Mouse (Mus musculus) monocyte, adult 5-6 weeks (primary cell): ENCODE measurements around the gene Trem3. TPM values are rescaled to one million over a fixed set of nuclear protein-coding genes. Genes with fewer than 3 reads are reported as not detected.
A peak's percentile ranks its signal among the peaks of the same experiment; 100 is the strongest.

Experiments used
- ATAC-seq: fragments of 153-309, 156-312 bp; replicated peaks from 2 replicates; pipeline ENCODE4 v1.8.0; 2017; ENCODE audit warnings: mild to moderate bottlenecking; ENCODE audit not compliant: low TSS enrichment, insufficient number of reproducible peaks, severe bottlenecking, poor library complexity, low FRiP score
- total RNA-seq: library from RNA; stranded (forward); fragments of 200-1000, 200-491, 200-594 nt; gene quantifications from 3 replicates; pipeline ENCODE4 v1.2.3, GENCODE M21; 2017

The Trem3 gene
- 69.2 to 181 TPM (median 173 TPM) in 3 replicates for total RNA-seq

- ATAC-seq: peak; percentile 83
Observed at GRCm38 (mm10) chr17:48247221-48247928, at the start of gene Trem3. Gene Trem3 (plus strand): TSS chr17:48247777.

DNA sequence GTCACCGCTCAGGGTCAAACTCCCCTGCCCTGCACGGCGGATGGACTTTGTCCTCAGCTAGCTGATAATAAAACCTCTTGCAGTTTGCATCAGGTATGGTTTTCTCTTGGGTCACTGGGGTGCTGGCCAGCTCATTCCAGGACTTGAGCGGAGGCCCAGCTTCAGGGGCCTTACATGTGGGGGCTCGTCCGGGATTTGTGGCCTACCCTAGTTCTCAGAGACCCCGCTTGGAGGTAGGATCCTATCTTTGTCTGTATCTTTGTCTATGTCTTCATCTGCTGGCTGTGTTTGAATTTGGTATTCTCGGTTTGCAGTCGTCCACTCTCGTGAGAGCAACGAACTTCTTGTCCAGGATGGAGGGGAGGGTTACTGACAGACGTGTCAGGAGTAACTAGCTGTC is 44.5 kb upstream of the Trem3 start:
- no peak for ATAC-seq

- ATAC-seq: no peak
Observed at GRCm38 (mm10) chr17:48212596-48212995, 35.0 kb upstream of the Trem3 start.

GRCm38 (mm10) chr17:48213511-48213910 is 34.1 kb upstream of the Trem3 start:
- ATAC-seq: no peak

DNA sequence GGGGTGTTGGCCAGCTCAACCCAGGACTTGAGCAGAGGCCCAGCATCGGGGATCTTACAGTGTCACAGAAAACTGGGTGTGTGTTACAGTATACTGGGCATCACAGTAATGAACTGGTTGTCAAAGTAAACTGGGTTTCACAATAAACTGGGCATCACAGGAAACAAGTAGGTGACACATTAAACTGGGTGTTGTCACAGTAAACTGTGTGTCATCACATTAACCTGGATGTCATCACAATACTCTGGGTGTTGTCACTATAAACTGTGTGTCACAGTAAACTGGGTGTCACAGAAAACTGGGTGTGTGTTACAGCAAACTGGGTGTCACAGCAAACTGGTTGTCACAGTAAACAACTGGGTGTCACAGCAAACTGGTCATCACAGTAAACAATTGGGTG is 32.1 kb upstream of the Trem3 start:
- ATAC-seq: no peak

- ATAC-seq: peak; percentile 52
Observed at GRCm38 (mm10) chr17:48230680-48231079, 16.9 kb upstream of the Trem3 start.

DNA sequence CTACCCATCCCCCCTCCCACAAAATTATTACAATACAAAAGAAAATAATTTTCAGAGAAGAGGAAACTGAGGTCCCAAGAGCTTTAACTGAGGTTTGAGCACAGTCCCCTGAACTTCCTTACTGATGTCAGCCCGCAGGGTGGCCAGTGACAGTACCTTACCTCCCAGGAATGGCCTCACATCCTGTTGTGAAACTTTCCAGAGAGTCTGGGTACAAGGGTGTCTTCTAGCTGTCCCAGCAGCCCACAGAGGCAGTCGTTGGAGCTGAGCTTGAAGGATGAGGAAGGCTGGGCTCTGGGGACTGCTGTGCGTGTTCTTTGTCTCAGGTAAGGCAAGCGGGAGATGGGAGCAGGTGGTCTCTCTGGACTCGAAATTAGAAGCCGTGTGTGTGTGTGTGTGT is 15.1 kb upstream of the Trem3 start, which contains the start of gene Trem1:
TSS of gene Trem1 (plus strand) at position 251 of the 400 bp plus-strand sequence.
- peak; percentile 76 for ATAC-seq

GRCm38 (mm10) chr17:48233789-48234188 is 13.8 kb upstream of the Trem3 start:
- ATAC-seq: no peak

GRCm38 (mm10) chr17:48234550-48234949 is 13.0 kb upstream of the Trem3 start:
- ATAC-seq: peak; percentile 68

DNA sequence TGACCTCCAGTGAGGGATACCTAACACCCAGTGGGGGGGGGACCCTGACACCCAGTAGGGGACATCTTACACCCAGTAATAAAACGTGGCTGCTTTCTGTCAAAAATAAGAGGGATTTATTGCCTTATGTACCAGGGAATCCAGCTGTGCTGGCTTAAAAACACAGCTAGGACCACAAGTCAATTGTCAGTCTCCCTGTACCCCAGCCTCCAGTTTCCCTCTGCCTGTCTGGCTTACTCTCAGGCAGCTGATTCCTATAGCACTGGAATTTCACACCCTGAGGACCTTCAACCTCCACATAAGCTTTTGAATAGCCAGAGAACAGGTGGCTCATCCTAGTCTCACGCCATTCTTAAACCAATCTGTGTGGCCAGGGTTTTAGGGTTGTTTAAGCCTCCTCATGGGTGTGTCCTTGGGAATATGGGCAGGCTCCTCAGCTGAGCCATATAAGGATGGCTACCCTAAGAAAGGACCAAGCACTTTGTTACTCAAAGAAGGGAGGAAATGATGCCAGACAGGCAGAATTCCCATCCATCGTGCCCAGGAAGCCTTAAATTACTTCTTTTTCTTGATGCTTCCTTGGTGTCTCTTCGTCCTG is 11.7 kb upstream of the Trem3 start:
- no peak for ATAC-seq

GRCm38 (mm10) chr17:48237621-48238020 is 10.0 kb upstream of the Trem3 start:
- ATAC-seq: no peak

- ATAC-seq: no peak
Observed at GRCm38 (mm10) chr17:48249039-48249438, 1.5 kb downstream of the Trem3 start.

DNA sequence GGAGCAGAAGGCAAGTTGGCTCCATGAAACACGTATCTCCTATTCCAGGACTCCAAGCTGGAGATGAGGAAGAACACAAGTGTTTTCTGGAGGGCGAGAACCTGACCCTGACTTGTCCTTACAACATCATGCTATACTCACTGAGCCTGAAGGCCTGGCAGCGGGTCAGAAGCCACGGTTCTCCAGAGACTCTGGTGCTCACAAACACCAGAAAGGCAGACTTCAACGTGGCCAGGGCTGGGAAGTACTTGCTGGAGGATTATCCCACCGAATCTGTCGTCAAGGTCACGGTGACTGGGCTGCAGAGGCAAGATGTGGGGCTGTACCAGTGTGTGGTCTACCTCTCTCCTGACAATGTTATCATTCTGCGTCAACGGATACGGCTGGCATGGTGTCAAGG is 1.9 kb downstream of the Trem3 start:
- no peak for ATAC-seq

- no peak for ATAC-seq
Observed at GRCm38 (mm10) chr17:48250631-48251030, 3.1 kb downstream of the Trem3 start.

DNA sequence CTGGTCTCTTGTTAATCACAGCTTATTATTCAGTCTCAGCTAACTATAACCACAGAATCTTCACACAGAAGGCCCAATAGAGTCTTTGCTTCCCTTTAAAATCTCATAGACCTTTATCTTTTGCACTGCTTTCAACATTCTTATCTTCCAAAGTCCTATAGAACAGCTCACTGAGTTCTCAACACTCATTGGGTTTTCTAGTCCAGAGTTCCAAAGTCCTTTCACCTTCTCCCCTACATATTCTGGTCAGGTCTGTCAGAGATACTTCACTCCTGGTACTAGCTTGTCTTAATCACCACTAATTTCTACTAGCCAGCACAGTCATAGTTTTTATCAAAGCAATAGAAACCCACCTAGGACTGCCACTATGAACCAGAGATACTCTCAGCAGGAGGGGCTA is 9.0 kb downstream of the Trem3 start:
- ATAC-seq: no peak

DNA sequence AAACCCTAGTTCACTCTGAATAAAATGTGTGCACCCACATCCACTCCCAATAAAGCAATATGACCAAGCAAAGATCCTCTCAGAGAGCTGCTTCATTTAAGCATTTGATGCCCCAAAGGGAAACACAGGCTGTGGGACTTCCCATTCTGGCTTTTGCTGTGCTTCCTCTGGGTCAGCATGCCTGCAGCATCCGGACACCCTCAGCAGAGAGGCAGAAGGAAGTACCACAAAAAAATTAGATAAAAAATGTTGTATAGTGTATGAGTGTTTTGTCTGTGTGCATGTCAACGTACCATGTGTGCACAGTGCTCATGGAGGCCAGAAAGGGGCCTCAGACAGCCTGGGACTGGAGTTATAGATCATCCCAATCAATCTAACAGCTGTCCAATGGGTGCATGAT is 14.3 kb downstream of the Trem3 start:
- 0 out of 2 replicates have a peak, but pooled peaks have one; percentile 3 for ATAC-seq

GRCm38 (mm10) chr17:48263741-48264362 is 16.3 kb downstream of the Trem3 start, which contains the start of gene Treml4:
Gene Treml4 (plus strand): TSS chr17:48264295.
- ATAC-seq: peak; percentile 75

GRCm38 (mm10) chr17:48264662-48265061 is 17.1 kb downstream of the Trem3 start:
- no peak for ATAC-seq

GRCm38 (mm10) chr17:48266138-48266537 is 18.6 kb downstream of the Trem3 start:
- no peak for ATAC-seq
